Mouse (Mus musculus) testis, adult 2 months (tissue): ENCODE measurements around the gene Lpgat1. TPM values are rescaled to one million over a fixed set of nuclear protein-coding genes. Genes with fewer than 3 reads are reported as not detected.

Experiments used
- H3K27ac ChIP-seq: fragments of 200-500 bp; 2 replicates; pipeline ENCODE4 v1.5.1; 2012; ENCODE audit warnings: low read depth, low read length; ENCODE audit not compliant: control insufficient read depth, insufficient read depth
- H3K27me3 ChIP-seq: fragments of 200-500 bp; 2 replicates; pipeline ENCODE4 v1.6.1; 2012; ENCODE audit warnings: mild to moderate bottlenecking, low read length, moderate library complexity; ENCODE audit not compliant: control insufficient read depth, insufficient read depth
- H3K36me3 ChIP-seq: fragments of 200-500 bp; 2 replicates; pipeline ENCODE4 v1.6.1; 2012; ENCODE audit warnings: mild to moderate bottlenecking, low read length; ENCODE audit not compliant: control insufficient read depth, insufficient read depth
- H3K4me1 ChIP-seq: fragments of 200-500 bp; 2 replicates; pipeline ENCODE4 v1.6.1; 2012; ENCODE audit warnings: low read length; ENCODE audit not compliant: control insufficient read depth, insufficient read depth
- H3K4me3 ChIP-seq: fragments of 200-500 bp; 2 replicates; pipeline ENCODE4 v1.5.1; 2012; ENCODE audit warnings: low read depth, mild to moderate bottlenecking, low read length, moderate library complexity, mixed read lengths; ENCODE audit not compliant: control insufficient read depth
- CTCF ChIP-seq: fragments of 200-500 bp; IDR thresholded peaks from 2 replicates; pipeline ENCODE4 v1.5.1; 2012; ENCODE audit warnings: low read depth, mild to moderate bottlenecking, inconsistent platforms, low read length, moderate library complexity; ENCODE audit not compliant: control insufficient read depth, insufficient read depth, insufficient replicate concordance
- POLR2A ChIP-seq: fragments of 200-500 bp; IDR thresholded peaks from 2 replicates; pipeline ENCODE4 v1.6.1; 2012; ENCODE audit warnings: low read depth, mild to moderate bottlenecking, inconsistent platforms, low read length, moderate library complexity; ENCODE audit not compliant: control insufficient read depth
- polyA plus RNA-seq: library from polyadenylated mRNA; depleted of rRNA; stranded (reverse); fragments of >200 nt; gene quantifications from 2 replicates; pipeline ENCODE4 v1.2.3, GENCODE M21; 2012

Gene Lpgat1
- polyA plus RNA-seq, 1 experiment: 26.7 TPM

DNA sequence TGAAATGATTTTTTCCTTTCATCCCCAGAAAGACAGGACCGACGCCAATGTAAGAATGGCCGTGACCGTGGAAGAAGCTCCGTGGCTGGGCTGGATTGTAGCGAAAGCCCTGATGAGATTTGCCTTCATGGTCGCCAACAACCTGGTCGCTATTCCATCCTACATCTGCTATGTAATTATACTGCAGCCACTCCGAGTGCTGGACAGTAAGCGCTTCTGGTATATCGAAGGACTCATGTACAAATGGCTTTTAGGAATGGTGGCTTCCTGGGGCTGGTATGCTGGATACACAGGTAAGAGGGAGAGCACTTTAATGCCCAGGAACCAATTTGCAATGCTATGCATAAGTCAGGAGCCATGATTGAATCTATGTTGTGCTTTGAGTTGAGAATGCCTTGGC, 1.7 kb downstream of the Lpgat1 start:
- Histone ChIP-seq H3K36me3 (no peaks in the 10 kb centered on the region; the same call in 1 of the 2 replicates), H3K4me1 (peaks cover 4% of the 10 kb centered on the region), H3K27ac (peak overlapping the region; percentile 90), H3K27me3 (no peaks in the 10 kb centered on the region), H3K4me3 (peak overlapping the region; percentile 88)
- no peak for TF ChIP-seq CTCF
- no peak for TF ChIP-seq POLR2A

DNA sequence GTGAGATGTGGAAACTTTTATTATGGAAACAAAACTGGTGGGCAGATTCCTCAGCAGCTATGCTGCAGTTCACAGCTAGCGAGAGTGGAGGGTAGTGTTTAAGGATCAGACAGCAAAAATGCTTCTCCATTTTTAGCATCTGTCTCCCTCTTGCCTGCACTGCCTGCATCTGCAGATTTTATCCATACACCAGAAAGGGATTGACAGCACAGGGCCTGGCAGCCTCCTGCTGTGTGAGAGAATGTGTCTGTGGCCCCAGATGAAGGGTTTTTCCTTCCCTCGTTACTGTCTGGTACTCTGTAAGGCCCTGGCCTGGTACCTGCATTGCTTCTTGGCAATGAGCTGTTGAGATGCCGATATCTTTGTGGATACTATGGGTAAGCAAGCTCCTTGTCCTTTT, 2.8 kb downstream of the Lpgat1 start:
- Histone ChIP-seq H3K4me1 (peaks cover 4% of the 10 kb centered on the region), H3K27ac (no peak overlapping the region), H3K36me3 (no peaks in the 10 kb centered on the region; the same call in 1 of the 2 replicates), H3K4me3 (no peak overlapping the region), H3K27me3 (no peaks in the 10 kb centered on the region)
- TF ChIP-seq CTCF (no peak), POLR2A (no peak)

DNA sequence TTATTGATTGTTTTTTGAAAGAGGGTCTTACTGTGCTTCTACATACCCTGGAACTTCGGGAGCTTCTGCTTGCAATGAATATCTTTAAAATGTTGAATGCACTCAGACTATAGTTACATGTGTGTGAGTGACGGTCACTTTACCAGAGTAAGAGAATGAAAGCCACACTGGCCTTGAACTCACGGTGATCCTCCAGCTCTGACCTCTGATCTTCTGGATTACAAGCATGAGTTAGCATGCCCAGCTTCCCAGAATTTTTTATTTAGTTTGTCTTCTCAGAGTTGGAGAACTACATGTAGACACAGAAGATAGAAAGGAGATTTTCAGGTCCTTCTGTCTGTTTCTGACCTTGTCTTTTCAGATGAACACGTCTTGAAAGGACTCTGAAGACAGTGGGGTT, 5.1 kb downstream of the Lpgat1 start:
- Histone ChIP-seq H3K4me3 (no peak overlapping the region), H3K27me3 (no peaks in the 10 kb centered on the region), H3K4me1 (no peaks in the 10 kb centered on the region; the same call in 1 of the 2 replicates), H3K27ac (no peak overlapping the region), H3K36me3 (peaks cover under 1% of the 10 kb centered on the region)
- no peak for TF ChIP-seq CTCF
- no peak for TF ChIP-seq POLR2A

DNA sequence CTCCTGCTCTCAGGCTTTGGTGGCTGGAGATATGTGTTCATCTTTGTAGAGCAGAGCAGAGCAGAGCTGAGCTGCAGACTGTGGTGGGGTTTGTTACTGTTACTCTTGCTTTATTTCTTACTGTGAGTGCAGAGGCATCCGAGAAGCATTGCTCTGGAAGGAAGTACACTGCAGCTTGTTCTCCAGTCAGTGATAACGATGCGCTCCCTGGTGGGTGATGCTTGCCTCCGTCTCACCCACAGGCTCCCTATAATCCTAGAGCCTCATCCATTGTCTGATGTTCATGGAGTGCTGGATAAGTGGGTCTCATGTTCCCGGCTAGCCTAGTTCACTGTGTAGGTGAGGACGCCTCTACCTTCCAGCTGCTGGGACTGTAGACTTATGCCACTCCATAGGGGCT, 6.0 kb downstream of the Lpgat1 start:
- TF ChIP-seq POLR2A (no peak), CTCF (no peak)
- Histone ChIP-seq H3K36me3 (peaks cover 2% of the 10 kb centered on the region), H3K27ac (no peak overlapping the region), H3K4me3 (no peak overlapping the region), H3K4me1 (no peaks in the 10 kb centered on the region; the same call in 1 of the 2 replicates), H3K27me3 (no peaks in the 10 kb centered on the region)

DNA sequence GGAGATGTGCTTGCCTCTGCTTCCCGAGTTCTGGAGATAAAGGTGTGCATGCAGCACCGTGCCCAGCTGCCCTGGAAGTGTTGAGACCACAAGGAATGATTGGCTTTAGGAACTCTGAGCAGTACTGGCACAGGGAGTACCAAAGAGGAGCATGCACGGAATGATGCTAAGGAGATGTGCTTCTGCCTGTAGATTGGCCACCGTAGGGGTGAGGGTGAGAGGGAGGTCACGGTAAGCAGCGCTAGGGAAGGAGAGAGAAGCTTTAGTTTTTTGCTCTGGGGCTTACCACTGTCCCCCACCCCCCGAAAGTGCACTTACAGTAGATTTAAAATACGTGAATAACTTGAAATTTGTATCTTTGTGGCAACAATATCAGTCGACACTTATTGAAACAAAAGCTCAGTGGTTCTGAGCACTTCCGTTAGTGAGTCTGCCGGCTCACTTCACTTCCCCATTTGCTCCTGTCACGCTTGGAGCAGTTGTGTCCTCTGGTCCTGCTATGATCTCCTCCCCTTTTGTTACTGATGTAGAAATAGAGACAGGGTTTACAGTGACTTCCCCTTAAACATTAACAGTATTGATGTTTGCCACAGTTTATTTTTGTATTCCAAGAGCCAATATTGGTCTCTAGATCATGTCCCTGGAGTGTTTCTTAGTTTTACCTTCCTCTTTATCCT, 6.9 kb downstream of the Lpgat1 start:
- Histone ChIP-seq H3K4me3 (no peak overlapping the region), H3K27ac (no peak overlapping the region), H3K4me1 (no peaks in the 10 kb centered on the region), H3K36me3 (peaks cover 2% of the 10 kb centered on the region), H3K27me3 (no peaks in the 10 kb centered on the region)
- TF ChIP-seq POLR2A: no peak
- TF ChIP-seq CTCF: no peak

DNA sequence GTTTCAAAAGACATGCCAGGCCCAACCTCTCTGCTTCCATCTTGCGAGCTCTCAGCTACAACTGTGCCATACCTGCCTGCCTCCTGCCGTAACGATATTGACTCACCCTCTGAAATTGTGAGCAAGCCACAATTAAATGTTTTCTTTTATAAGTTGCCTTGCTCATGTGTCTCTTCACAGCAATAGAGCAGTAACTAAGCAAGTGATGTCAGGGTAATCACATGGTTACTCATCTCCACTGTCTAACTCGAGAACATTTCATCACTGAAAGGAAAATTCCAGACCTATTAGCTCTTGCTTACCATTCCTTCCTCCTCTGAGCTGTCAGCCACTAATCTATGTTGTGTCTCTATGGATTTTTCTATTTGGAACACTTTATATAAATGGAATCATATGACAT, 15.0 kb downstream of the Lpgat1 start:
- H3K4me3 ChIP-seq: no peak overlapping the region
- no peaks in the 10 kb centered on the region for H3K4me1 ChIP-seq
- peaks cover 2% of the 10 kb centered on the region for H3K36me3 ChIP-seq
- H3K27ac ChIP-seq: no peak overlapping the region
- TF ChIP-seq POLR2A: no peak
- no peaks in the 10 kb centered on the region for H3K27me3 ChIP-seq

DNA sequence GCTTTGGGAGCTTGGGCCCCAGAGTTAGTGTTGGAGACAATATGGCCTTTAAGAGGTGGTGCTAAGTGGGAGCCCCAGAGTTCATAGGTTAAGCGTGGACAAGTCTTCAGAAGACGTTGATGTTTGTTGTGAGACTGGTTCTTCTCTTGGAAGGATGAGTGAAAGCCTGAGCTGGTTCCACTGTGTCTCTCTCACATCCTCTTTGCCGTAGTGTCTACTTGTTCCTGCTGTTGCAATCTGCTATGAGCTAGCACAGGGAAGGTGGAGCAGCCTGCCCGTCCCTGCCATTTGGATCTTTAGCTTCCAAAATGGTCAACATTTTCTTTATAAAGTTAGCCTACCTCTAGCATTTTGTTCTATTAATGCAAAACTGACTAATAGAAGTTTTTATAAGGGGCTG, 16.2 kb downstream of the Lpgat1 start:
- TF ChIP-seq CTCF (no peak), POLR2A (no peak)
- Histone ChIP-seq H3K36me3 (no peaks in the 10 kb centered on the region; the same call in 1 of the 2 replicates), H3K4me3 (no peak overlapping the region), H3K27ac (no peak overlapping the region), H3K4me1 (no peaks in the 10 kb centered on the region), H3K27me3 (no peaks in the 10 kb centered on the region)

DNA sequence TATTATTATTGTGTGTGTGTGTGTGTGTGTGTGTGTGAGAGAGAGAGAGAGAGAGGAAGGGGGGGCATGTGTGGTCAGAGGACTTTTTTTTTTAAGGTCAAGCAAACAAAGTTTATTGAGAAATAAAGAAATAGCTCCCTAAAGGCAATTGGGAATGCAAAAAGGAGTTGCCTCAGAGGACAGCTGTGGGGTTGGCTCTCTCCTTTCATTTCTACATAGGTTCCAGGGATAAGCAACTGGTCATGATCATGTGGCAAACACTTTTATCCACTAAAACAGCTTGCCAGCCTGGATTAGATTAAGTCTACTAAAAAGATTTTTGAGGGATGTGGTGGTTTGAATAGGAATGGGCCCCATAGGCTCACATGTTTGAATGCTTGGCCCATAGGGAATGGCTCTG, 18.8 kb downstream of the Lpgat1 start:
- Histone ChIP-seq H3K4me1 (no peaks in the 10 kb centered on the region), H3K27me3 (no peaks in the 10 kb centered on the region), H3K4me3 (no peak overlapping the region), H3K36me3 (no peaks in the 10 kb centered on the region), H3K27ac (no peak overlapping the region)
- TF ChIP-seq CTCF (no peak), POLR2A (no peak)

DNA sequence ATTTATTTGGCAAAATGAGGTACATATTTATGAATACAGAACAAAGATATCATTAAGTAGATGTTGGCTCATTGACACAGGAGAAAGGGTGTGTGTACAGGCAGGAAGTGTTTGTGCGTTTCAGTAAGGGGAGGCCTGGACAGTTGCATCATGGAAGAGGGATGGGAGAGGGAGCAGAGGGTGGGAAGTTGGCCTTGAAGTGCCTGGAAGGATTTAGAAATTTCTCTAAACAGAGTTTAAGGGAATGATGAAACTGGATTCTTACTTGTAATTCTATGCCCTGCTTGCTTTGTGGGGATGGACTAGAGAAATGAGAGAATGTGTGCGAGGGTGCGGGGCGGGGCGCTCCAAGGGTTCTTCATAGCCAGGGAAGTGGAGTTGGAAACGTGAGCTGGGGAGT, 20.2 kb downstream of the Lpgat1 start:
- no peak for TF ChIP-seq CTCF
- no peak for TF ChIP-seq POLR2A
- H3K27ac ChIP-seq: no peak overlapping the region
- H3K27me3 ChIP-seq: no peaks in the 10 kb centered on the region
- H3K4me1 ChIP-seq: no peaks in the 10 kb centered on the region
- no peaks in the 10 kb centered on the region for H3K36me3 ChIP-seq
- no peak overlapping the region for H3K4me3 ChIP-seq
